Mouse (Mus musculus): ENCODE data around the gene Olfr487.
"Not testable (repeated sequence)": the region's sequence is repeated elsewhere in the genome, so short reads cannot be mapped to it uniquely, and the experiment has no call there.

The Olfr487 gene

DNA sequence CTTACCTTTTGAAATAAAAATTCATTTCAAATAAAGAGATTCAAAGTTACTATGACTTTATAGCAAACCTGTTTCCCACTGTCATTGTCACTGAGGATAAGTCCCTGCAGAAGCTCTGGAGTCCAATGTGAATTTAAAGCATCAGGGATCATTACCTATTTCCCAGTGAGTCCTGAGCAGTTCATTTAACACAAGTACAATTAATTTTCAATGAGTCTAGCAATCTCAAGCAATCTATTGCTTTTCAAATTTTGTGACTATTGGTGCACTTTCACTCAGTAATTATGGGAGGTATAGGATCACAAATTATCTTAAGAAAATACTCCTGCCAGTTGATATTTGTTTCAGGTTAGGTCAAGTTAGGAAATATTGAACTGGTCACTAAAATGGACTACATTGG lies at the start of gene Olfr487:
TSS of gene Olfr487 (minus strand) at position 101 of the 400 bp plus-strand sequence.
- not testable (repeated sequence) for DNase-seq (ENCODE audit: low spot score in 2 of 2)

- no peak for DNase-seq (ENCODE audit: low spot score in 2 of 2)
These were observed 43.8 kb upstream of the Olfr487 start, which contains the start of gene Olfr488 for GRCm38 (mm10) chr7:108258247-108258646. Gene Olfr488, minus strand, starts transcription at chr7:108258347.

GRCm38 (mm10) chr7:108233551-108233950 lies 19.1 kb upstream of the Olfr487 start:
- no peak for DNase-seq (ENCODE audit: low spot score in 2 of 2)

DNA sequence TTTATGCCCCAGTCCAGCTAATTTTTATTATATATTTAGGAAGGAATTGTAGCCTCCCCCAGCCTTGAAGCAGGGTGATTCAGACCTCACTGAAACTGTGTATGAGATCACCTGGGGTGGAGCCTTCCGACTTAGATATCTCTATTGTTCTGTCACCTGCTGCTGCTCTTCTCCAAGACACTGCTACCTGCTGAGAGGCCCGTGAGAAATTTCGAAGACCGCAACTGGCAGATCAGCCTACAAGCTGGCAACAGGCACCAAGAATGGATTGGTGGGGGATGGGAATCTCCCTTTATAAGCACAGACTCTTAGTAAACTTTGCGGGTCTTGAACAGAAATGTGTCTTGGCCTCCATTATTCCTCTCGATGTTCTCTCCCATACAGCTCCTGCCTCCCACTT lies 17.5 kb downstream of the Olfr487 start:
- DNase-seq (ENCODE audit: low spot score in 2 of 2) = no peak

DNA sequence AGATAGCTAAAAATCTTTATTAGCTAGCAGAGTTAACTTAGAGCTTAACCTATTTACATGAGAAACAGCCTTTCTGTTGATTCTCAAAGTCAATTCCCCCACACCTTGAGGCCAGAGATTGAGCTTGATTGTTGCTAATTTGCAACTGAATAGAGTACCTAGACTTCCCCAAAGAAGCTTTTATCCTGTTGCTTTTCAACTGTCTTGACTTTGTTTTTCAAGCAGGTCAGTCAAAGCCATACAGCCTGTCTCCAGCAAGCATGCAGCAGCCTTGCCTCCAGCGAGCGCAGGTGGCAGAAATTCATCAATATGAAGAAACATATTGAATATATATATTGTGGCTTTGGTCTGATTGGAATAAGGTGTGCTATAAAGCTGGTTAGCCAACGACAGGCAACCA lies 18.1 kb downstream of the Olfr487 start:
- not testable (repeated sequence) for DNase-seq (ENCODE audit: low spot score in 2 of 2)

DNA sequence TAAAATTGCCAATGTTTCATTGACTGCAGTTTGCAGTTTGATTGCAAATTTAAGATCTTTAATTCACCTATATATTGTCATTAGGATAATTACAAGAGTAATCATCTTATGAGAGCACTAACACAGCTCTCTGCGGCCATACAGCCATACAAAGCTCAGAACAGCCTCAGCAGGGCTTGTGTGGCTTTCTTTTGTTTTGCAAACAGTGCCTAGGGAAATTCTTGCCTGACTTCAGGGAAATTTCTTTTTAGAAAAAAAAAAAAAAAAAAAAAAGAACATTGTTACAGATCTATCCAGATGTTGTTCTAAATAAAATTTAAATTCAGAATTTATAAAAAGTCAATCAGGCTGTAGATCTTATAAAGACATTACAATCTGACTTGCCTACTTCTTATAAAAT lies 21.7 kb downstream of the Olfr487 start:
- DNase-seq (ENCODE audit: low spot score in 2 of 2) = not testable (repeated sequence)

- not testable (repeated sequence) for DNase-seq (ENCODE audit: low spot score in 2 of 2)
These were observed 23.2 kb downstream of the Olfr487 start for GRCm38 (mm10) chr7:108191196-108191595.

DNA sequence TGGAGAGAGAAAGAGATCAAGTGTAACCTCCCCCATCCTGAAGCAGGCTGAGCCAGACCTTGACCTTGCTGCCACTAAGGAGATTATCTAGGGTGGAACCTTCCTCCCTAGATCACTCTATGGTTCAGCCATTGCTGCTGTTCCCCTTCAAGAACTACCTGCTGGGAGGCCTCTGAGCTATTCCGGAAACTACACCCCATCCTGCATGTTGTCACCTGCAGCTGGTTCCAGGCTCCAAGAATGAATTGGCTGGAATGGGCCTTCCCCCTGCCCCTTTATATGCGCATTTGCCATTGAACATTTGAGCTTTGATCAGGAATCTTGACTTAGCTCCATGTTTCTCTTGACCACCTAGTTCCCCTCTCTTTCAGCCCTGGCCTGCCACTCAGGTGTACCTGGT lies 29.2 kb downstream of the Olfr487 start:
- not testable (repeated sequence) for DNase-seq (ENCODE audit: low spot score in 2 of 2)

DNA sequence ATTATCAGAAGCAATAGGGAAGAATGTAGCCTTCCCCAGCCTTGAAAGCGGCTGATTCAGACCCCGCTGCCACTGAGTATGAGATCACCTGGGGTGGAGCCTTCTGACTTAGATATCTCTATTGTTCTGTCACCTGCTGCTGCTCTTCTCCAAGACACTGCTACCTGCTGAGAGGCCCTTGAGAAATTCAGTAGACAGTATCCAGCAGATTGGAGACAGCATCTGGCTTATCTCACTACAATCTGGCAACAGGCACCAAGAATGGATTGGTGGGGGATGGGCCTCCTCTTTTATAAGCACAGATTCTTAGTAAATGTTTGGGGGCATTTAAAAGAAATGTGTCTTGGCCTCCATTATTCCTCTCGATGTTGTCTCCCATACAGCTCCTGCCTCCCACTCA lies 30.0 kb downstream of the Olfr487 start:
- not testable (repeated sequence) for DNase-seq (ENCODE audit: low spot score in 2 of 2)

DNA sequence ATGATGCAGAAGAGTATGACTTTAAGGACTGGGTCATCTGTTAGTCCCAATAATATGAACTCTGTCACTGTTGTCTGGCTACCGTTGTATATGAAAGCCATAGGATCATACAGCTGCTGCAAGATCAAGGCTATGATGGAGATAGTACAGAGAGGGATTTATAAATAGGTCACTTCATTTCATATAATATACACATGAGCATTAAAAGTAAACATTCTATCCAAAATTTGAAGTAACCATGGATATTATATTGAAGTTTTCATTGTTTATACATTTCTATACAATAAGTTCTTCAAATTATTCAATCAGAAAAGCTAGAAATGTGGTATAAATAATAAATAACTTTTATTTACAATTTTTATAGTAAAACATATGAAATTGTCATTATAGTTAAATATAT lies 41.8 kb downstream of the Olfr487 start, which contains the start of gene Olfr486:
TSS of gene Olfr486 (minus strand) at position 101 of the 400 bp plus-strand sequence.
- not testable (repeated sequence) for DNase-seq (ENCODE audit: low spot score in 2 of 2)

GRCm38 (mm10) chr7:108159771-108160170 lies 54.7 kb downstream of the Olfr487 start, which contains the start of gene Olfr485:
Gene Olfr485, minus strand, starts transcription at chr7:108159871.
- DNase-seq (ENCODE audit: low spot score in 2 of 2) = no peak

Measured in frontal cortex, postnatal 36 days (tissue).